Mouse (Mus musculus) fat pad, adult 2 months (tissue): ENCODE results near the gene Tctex1d4.

Experiments
- DNase-seq: peaks from one replicate; pipeline ENCODE4 v3.0.0-alpha.2; 2011; ENCODE audit warnings: low read depth, low spot score; ENCODE audit errors: extremely low read depth

The Tctex1d4 gene

DNA sequence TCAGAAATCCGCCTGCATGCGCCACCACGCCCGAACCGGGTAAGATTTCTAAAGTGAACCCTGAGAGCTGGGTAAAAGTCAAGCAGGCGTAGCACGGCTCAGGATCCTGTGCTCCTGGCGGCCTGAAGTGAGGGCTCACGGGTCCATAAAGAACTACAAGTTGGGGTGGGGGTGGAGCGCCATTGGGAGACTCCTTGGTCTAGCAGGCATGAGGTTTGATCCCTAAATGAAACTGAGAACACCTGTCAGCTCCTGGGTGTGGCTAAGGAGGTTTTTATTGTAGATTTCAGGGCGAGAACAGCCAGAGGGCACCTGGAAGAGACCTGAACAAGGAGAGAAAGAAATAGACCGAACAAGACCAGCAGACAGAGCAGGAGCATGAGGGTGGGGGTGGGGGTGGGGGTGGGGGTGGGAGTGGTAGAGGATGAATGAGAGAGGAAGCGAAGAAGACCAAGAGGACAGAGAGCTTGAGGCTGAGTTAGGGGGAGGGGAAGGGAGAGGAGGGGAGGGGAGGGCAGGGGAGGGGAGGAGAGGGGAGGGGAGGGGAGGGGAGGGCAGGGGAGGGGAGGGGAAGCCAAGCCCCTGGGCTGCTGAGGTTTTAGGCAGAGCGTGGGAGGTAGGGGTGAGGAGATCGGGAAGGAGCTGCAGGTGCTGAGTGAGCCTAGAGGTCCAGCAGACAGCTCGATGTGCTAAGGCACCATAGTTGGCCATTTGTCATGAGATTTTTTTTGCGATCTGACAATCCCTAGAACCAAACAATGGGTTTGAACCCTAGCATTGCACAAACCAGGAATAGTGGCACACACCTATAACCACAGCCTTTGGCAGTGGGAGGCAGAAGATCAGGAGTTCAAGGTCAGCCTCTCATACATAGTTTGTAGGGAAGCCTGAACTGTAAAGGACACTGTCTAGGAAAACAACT lies 12.0 kb downstream of the Tctex1d4 start:
- no peak for DNase-seq

DNA sequence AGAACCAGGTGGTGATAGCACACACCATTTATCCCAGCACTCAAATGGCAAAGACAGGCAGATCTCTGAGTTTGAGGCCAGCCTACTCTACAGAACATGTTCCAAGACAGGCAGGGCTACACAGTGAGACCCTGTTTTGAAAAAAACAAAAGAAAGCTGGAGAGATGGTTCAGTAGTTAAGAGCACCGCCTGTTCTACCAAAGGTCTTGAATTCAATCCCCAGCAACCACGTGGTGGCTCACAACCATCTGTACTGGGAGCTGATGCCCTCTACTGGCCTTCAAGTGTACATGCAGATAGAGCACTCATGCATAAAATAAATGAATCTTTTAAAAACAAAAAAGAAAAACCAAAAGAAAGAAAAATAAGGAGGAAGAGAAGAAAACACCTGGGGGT lies 12.6 kb downstream of the Tctex1d4 start:
- no peak for DNase-seq

GRCm38 (mm10) chr4:117140613-117141012 lies 14.0 kb downstream of the Tctex1d4 start:
- DNase-seq: no peak

- no peak for DNase-seq
These were observed 16.4 kb downstream of the Tctex1d4 start for GRCm38 (mm10) chr4:117143023-117143422.

DNA sequence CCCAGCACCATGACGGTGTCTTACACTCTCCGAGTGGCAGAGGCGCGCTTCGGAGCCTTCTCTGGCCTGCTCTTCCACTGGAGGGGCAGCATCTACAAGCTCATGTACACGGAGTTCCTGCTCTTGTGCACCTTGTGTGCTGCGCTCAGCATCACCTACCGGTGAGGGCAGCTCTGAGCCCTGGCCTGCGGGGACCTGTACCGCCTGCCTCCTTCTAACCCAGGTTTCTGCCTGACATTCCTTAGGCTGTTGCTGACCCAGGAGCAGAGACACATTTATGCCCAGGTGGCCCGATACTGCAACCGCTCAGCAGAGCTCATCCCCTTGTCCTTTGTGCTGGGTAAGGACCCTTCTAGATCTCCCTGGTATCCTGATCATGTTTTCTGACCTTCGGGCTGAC lies 18.7 kb downstream of the Tctex1d4 start:
- DNase-seq: no peak

DNA sequence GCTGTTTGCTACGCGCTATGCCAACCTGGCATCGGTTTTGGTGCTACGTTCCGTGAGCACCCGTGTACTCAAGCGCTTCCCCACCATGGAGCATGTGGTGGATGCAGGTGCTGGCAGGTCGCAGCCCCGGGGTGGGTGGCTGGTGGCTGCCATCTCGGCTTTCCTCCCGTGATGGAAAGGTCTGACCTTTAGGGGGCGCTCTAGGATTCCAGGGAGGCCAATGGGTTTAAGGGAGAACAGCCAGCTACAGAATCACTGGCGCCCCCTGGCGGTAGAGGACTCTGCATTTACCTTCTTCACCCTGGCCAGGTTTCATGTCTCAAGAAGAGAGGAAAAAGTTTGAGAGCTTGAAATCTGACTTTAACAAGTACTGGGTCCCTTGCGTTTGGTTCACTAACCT lies 19.6 kb downstream of the Tctex1d4 start:
- DNase-seq: no peak

- DNase-seq: no peak
These were observed 21.6 kb downstream of the Tctex1d4 start for GRCm38 (mm10) chr4:117148047-117148713.

- DNase-seq: no peak
These were observed 22.2 kb downstream of the Tctex1d4 start for GRCm38 (mm10) chr4:117148815-117149214.

GRCm38 (mm10) chr4:117149291-117150211 lies 23.0 kb downstream of the Tctex1d4 start:
- no peak for DNase-seq

DNA sequence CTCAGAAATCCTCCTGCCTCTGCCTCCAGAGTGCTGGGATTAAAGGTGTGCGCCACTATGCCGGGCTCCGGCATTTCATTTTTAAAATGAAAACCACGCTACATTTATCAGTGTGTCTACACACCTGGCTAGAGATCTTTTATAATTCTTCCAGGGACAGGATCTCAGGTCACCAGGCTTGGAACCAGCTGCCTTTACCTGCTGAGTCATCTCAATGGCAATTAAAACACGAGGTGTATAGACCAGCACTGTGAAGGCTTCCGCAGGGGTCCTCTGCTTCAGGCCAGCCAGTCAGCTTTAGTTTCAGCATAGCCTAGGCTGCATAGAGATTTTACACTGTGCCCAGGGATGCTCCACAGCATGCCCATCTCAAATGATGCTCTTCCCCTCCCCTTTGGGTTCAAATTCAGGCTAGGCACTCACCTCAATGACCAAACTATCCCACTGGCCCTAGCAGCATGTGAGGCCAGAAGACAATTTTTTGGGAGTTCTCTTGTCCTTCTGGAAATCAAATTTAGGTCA lies 23.7 kb downstream of the Tctex1d4 start:
- DNase-seq: no peak

DNA sequence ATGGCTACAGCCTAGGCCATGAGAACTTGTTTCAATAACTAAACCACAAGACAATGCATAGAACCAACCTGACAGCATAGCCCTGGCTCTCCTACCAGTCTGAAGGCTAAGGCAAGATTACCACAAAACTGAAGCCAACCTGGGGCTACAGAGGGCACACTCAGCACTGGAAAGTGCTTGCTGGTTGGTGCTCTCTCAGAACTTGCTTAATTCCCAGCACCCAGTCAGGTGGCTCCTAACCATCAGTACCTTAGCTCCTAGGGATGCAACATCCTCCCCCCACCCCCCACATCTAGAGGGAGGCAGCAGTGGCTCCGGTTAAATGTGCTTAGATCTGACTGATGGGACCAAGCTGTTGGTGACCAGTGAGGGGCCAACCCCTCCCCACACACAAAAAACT lies 24.8 kb downstream of the Tctex1d4 start:
- no peak for DNase-seq

- no peak for DNase-seq
These were observed 26.1 kb downstream of the Tctex1d4 start for GRCm38 (mm10) chr4:117152714-117153113.

GRCm38 (mm10) chr4:117155020-117155791 lies 28.6 kb downstream of the Tctex1d4 start:
- no peak for DNase-seq

DNA sequence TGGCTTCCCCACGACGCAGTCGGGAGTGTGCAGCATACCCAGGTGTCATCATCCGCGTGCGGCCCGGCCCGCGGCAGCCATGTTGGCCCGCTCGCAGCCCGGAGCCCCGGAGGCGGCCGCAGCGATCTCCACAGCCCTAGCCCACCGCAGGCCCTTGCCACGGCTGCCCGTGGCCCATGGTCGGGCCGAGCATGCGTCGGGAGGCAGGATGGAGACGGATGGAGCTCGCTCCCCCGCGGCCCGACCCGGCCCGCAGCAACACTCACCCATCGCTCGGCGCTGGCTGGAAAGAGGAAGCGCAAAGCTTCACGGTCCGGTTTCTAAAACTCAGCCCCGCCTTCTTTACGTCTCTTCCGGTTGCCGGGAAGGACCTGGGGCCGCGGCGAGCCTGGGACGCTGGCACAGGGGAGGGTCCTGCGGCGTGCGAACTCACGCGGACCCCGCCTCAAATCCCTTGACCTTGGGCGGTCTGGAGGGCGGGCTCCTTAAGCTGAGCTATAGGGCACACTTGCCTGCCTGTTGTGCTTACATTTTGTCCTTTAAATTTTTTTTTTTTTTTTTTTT lies 29.3 kb downstream of the Tctex1d4 start, which contains the start of gene Rps8:
Rps8 (minus strand) TSS at position 452 of the 564 bp plus-strand sequence.
- no peak for DNase-seq

- DNase-seq: no peak
These were observed 29.8 kb downstream of the Tctex1d4 start for GRCm38 (mm10) chr4:117156372-117156771.

DNA sequence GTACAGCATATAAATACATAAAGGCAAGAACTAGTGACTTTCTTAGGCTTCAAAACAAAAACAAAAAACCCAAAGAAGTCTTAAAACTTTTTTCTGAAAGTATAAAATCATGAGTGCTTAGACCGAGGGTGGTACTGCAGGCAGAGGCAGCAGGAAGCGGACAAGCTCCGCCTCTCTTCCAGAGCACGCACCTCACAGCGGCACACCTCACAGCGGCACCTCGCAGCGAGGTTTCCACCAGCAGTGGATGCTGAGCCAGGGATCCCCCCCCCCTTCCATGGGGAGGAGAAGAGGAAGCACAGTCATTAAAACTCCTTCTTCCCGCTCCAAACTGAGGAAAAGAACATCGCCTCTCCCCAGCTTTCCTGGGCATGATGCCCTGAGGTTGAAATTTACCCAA lies 33.1 kb downstream of the Tctex1d4 start:
- DNase-seq: no peak

DNA sequence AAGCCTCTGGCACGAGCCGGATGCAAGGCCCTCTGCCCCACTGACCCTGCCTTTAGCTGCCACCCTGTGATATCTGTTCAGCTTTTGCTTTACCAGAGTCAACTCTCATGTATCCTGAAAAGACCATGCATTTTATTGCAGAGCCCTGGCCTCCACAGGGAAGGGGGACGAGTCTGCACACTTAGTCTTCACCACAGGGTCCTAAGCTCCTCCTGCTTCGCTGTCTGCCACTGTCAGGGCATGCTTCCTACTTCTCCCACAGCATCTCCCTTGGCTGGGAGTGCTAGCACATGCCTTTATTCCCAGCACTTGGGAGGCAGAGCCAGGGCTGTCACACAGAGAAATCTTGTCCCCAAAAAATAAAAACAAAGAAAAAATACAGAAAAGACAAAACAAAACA lies 34.6 kb downstream of the Tctex1d4 start:
- no peak for DNase-seq

GRCm38 (mm10) chr4:117169936-117170335 lies 43.3 kb downstream of the Tctex1d4 start:
- DNase-seq: no peak
